Mouse (Mus musculus): Measurements from ENCODE around the gene Svep1. TPM values are rescaled to one million over a fixed set of nuclear protein-coding genes. Genes with fewer than 3 reads are reported as not detected.

Gene Svep1
- total and polyA plus RNA-seq, 3 experiments, result not detected

DNA sequence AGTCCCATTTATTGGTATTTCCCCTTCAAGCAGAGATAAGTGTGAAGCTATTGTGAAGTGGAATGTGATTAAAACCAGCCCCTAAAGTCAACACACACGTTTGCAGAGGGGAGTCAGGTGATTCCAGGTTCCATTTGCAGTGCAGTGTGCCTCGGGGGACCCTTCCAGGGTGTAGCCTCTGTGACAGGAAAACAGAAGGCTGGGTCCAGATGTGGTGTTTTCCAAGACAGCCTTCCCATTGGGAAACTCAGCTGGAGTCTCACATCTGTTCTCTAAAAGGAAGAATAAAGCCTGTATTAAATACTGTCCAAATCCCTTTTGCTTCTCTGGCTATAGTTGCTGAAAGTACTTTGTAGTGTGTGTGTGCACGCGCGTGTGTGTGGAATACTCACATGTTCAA, 152.2 kb downstream of the Svep1 start:
- Histone ChIP-seq H3K79me2 (ENCODE audit: control insufficient read depth, insufficient read depth, low read length, poor library complexity) (no peaks in the 10 kb centered on the region), H3K27me3 (ENCODE audit: control insufficient read depth in 1 of 2, insufficient read depth in 2 of 2, low read length in 2 of 2) (peaks cover 0 to 3% of the 10 kb centered on the region in 2 experiments; a peak in 2 of 4 replicates), H3K9ac (ENCODE audit: control insufficient read depth, low read depth, low read length, poor library complexity, severe bottlenecking) (no peak overlapping the region), H3K4me3 (ENCODE audit: control insufficient read depth in 1 of 2, insufficient read depth in 1 of 2, low read depth in 2 of 2, low read length in 2 of 2) (no peak overlapping the region), H3K36me3 (ENCODE audit: control insufficient read depth in 1 of 2, insufficient read depth in 2 of 2, low read length in 2 of 2) (no peaks in the 10 kb centered on the region), H3K4me1 (ENCODE audit: control insufficient read depth in 1 of 2, insufficient read depth in 2 of 2, low read length in 2 of 2) (no peaks in the 10 kb centered on the region), H3K9me3 (replicated peaks; ENCODE audit: insufficient read depth, low read length) (no peaks in the 10 kb centered on the region), H3K27ac (ENCODE audit: control insufficient read depth, low read depth, low read length) (no peak overlapping the region)
- no peak for DNase-seq (ENCODE audit: low read depth, low spot score)
- TF ChIP-seq HCFC1 (IDR thresholded peaks at IDR 0.05; ENCODE audit: low read depth, low read length) (no peak), TAL1 (IDR thresholded peaks at IDR 0.05; ENCODE audit: low read length) (no peak), GATA1 (IDR thresholded peaks at IDR 0.05; ENCODE audit: low read depth, low read length) (no peak), NELFE (IDR thresholded peaks at IDR 0.05; ENCODE audit: low read depth, low read length) (no peak), POLR2A (IDR thresholded peaks at IDR 0.05; ENCODE audit: control insufficient read depth in 1 of 2, insufficient read depth in 1 of 2, low read depth in 1 of 2, low read length in 2 of 2, poor library complexity in 1 of 2) (no peak), MXI1 (IDR thresholded peaks at IDR 0.05; ENCODE audit: low read depth, low read length) (no peak), E2F4 (IDR thresholded peaks at IDR 0.05; ENCODE audit: borderline replicate concordance, low read depth, low read length) (no peak), ZKSCAN1 (IDR thresholded peaks at IDR 0.05; ENCODE audit: low read depth, low read length) (no peak), TBP (IDR thresholded peaks at IDR 0.05; ENCODE audit: low read depth, low read length) (no peak), USF2 (IDR thresholded peaks at IDR 0.05; ENCODE audit: borderline replicate concordance in 1 of 2, insufficient read depth in 1 of 2, low read depth in 1 of 2, low read length in 2 of 2) (no peak), CHD2 (IDR thresholded peaks at IDR 0.05; ENCODE audit: low read length) (no peak), TCF12 (IDR thresholded peaks at IDR 0.05; ENCODE audit: low read depth, low read length) (no peak), RCOR1 (IDR thresholded peaks at IDR 0.05; ENCODE audit: low read depth, low read length) (no peak), CHD1 (IDR thresholded peaks at IDR 0.05; ENCODE audit: low read depth, low read length) (no peak), SIN3A (IDR thresholded peaks at IDR 0.05; ENCODE audit: low read length) (no peak), MAX (IDR thresholded peaks at IDR 0.05; ENCODE audit: low read length) (no peak), SMC3 (IDR thresholded peaks at IDR 0.05; ENCODE audit: low read depth, low read length) (no peak), RAD21 (IDR thresholded peaks at IDR 0.05; ENCODE audit: low read depth, low read length) (no peak), UBTF (IDR thresholded peaks at IDR 0.05; ENCODE audit: borderline replicate concordance, insufficient read depth, low read depth, low read length) (no peak), BHLHE40 (IDR thresholded peaks at IDR 0.05; ENCODE audit: borderline replicate concordance, low read depth, low read length) (no peak)

- no peak overlapping the region for H3K4me3 ChIP-seq (ENCODE audit: control insufficient read depth in 1 of 2, insufficient read depth in 1 of 2, low read depth in 2 of 2, low read length in 2 of 2)
- no peak for DNase-seq (ENCODE audit: low read depth, low spot score)
- no peaks in the 10 kb centered on the region for H3K36me3 ChIP-seq (ENCODE audit: control insufficient read depth in 1 of 2, insufficient read depth in 2 of 2, low read length in 2 of 2)
- H3K79me2 ChIP-seq (ENCODE audit: control insufficient read depth, insufficient read depth, low read length, poor library complexity), result no peaks in the 10 kb centered on the region
- TF ChIP-seq POLR2AphosphoS2 (IDR thresholded peaks at IDR 0.05; ENCODE audit: low read length), result no peak
- TF ChIP-seq EP300 (IDR thresholded peaks at IDR 0.05; ENCODE audit: low read depth in 1 of 2, low read length in 2 of 2), result no peak
- TF ChIP-seq ZMIZ1 (IDR thresholded peaks at IDR 0.05; ENCODE audit: low read depth, low read length), result no peak
- no peak for TF ChIP-seq MYC (IDR thresholded peaks at IDR 0.05; ENCODE audit: low read depth, low read length)
- no peak for TF ChIP-seq CHD2 (IDR thresholded peaks at IDR 0.05; ENCODE audit: low read length)
- no peak for TF ChIP-seq GATA1 (IDR thresholded peaks at IDR 0.05; ENCODE audit: low read depth, low read length)
- TF ChIP-seq ETS1 (IDR thresholded peaks at IDR 0.05; ENCODE audit: low read depth, low read length), result no peak
- TF ChIP-seq HCFC1 (IDR thresholded peaks at IDR 0.05; ENCODE audit: low read depth, low read length), result no peak
- no peak for TF ChIP-seq TAL1 (IDR thresholded peaks at IDR 0.05; ENCODE audit: low read length)
- no peak for TF ChIP-seq MAX (IDR thresholded peaks at IDR 0.05; ENCODE audit: low read length)
- TF ChIP-seq MYB (IDR thresholded peaks at IDR 0.05; ENCODE audit: low read depth, low read length), result no peak
- TF ChIP-seq CHD1 (IDR thresholded peaks at IDR 0.05; ENCODE audit: low read depth, low read length), result no peak
- no peak for TF ChIP-seq SIN3A (IDR thresholded peaks at IDR 0.05; ENCODE audit: low read length)
- TF ChIP-seq ZNF384 (IDR thresholded peaks at IDR 0.05; ENCODE audit: low read depth, low read length), result no peak
- no peaks in the 10 kb centered on the region for H3K9me3 ChIP-seq (replicated peaks; ENCODE audit: insufficient read depth, low read length)
- H3K9ac ChIP-seq (ENCODE audit: control insufficient read depth, low read depth, low read length, poor library complexity, severe bottlenecking), result no peak overlapping the region
- no peaks in the 10 kb centered on the region for H3K4me1 ChIP-seq (ENCODE audit: control insufficient read depth in 1 of 2, insufficient read depth in 2 of 2, low read length in 2 of 2)
- H3K27ac ChIP-seq (ENCODE audit: control insufficient read depth, low read depth, low read length), result no peak overlapping the region
- no peaks in the 10 kb centered on the region for H3K27me3 ChIP-seq (ENCODE audit: control insufficient read depth in 1 of 2, insufficient read depth in 2 of 2, low read length in 2 of 2)
Observed at GRCm38 (mm10) chr4:58050746-58051145, 155.9 kb downstream of the Svep1 start.

Measured in MEL (cell line).